Mouse (Mus musculus) fibroblast of lung, adult 2 months (primary cell): ENCODE measurements around the gene Rnf126.
"Not testable (repeated sequence)": the region's sequence is repeated elsewhere in the genome, so short reads cannot be mapped to it uniquely, and the experiment has no call there.

Experiments
- DNase-seq: peaks from one replicate; pipeline ENCODE4 v3.0.0-alpha.2; 2011; ENCODE audit warnings: low read depth

Gene Rnf126

GRCm38 (mm10) chr10:79766001-79766507 is 698 bp downstream of the Rnf126 start:
- DNase-seq = no peak

- no peak for DNase-seq
Measured at GRCm38 (mm10) chr10:79765228-79765745, 1.5 kb downstream of the Rnf126 start.

- DNase-seq = no peak
Measured at GRCm38 (mm10) chr10:79764234-79764633, 2.5 kb downstream of the Rnf126 start.

- DNase-seq = no peak
Measured at GRCm38 (mm10) chr10:79762875-79763274, 3.9 kb downstream of the Rnf126 start.

- DNase-seq = no peak
Measured at GRCm38 (mm10) chr10:79760603-79761143, 6.1 kb downstream of the Rnf126 start.

- DNase-seq = not testable (repeated sequence)
Measured at GRCm38 (mm10) chr10:79759675-79760074, 7.1 kb downstream of the Rnf126 start.

GRCm38 (mm10) chr10:79756660-79757059 is 10.1 kb downstream of the Rnf126 start:
- no peak for DNase-seq

GRCm38 (mm10) chr10:79755854-79756253 is 10.9 kb downstream of the Rnf126 start:
- no peak for DNase-seq

- no peak for DNase-seq
Measured at GRCm38 (mm10) chr10:79754856-79755516, 11.8 kb downstream of the Rnf126 start, which contains the start of gene Fgf22. Gene Fgf22, plus strand, starts transcription at chr10:79755076.

GRCm38 (mm10) chr10:79748496-79748895 is 18.3 kb downstream of the Rnf126 start:
- DNase-seq = no peak

GRCm38 (mm10) chr10:79746774-79747151 is 20.0 kb downstream of the Rnf126 start:
- no peak for DNase-seq

- DNase-seq = peak; percentile 98
Measured at GRCm38 (mm10) chr10:79745898-79746773, 20.6 kb downstream of the Rnf126 start, which contains the start of gene Polrmt. Gene Polrmt, minus strand, starts transcription at chr10:79746581.

- DNase-seq = no peak
Measured at GRCm38 (mm10) chr10:79745411-79745810, 21.3 kb downstream of the Rnf126 start.

- DNase-seq = no peak
Measured at GRCm38 (mm10) chr10:79743650-79744365, 22.9 kb downstream of the Rnf126 start.

- no peak for DNase-seq
Measured at GRCm38 (mm10) chr10:79743161-79743560, 23.6 kb downstream of the Rnf126 start.

GRCm38 (mm10) chr10:79740863-79741262 is 25.9 kb downstream of the Rnf126 start:
- no peak for DNase-seq

GRCm38 (mm10) chr10:79739234-79739633 is 27.5 kb downstream of the Rnf126 start:
- DNase-seq = no peak

GRCm38 (mm10) chr10:79738259-79738658 is 28.5 kb downstream of the Rnf126 start:
- no peak for DNase-seq

GRCm38 (mm10) chr10:79736706-79737105 is 30.0 kb downstream of the Rnf126 start:
- no peak for DNase-seq

- DNase-seq = no peak
Measured at GRCm38 (mm10) chr10:79735361-79735760, 31.4 kb downstream of the Rnf126 start.

GRCm38 (mm10) chr10:79733847-79734246 is 32.9 kb downstream of the Rnf126 start:
- DNase-seq = no peak

GRCm38 (mm10) chr10:79732500-79732899 is 34.3 kb downstream of the Rnf126 start:
- no peak for DNase-seq
